7 mouse cellular contexts compared by ENCODE assay signal in the genomic region with DNA sequence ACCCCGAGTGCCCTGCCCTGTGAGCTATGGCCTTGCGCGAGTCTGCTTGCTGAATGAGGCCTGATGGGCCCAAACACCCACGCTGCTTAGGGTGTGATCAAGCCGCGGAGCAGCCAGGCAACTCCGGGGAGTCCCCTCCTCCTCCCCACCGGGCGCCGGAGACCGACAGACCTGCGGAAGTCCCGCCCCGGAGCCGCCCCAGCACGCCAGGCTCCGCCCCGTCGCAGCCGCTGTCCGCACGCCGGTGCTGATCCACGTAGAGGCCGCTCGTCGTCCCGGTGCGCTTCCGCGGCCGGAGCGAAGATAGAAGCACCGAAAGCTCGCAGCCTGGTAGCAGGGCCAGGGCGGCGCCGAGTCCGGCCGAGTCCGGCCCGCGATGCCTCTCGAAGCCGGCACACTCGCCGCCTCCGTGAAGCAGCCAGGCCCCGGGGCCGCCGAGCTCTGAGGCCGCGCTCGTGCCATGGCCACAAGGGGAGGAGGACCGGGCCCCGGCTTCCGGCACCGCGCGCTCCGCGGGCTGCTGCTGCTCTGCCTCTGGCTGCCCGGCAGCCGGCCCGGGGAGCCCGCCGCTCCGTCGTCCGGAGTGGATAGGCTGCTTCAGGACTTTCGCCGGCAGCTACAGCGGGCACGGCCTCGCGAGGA. TPM values are rescaled to one million over a fixed set of nuclear protein-coding genes. Genes with fewer than 3 reads are reported as not detected.
A peak's percentile ranks its signal among the peaks of the same experiment; 100 is the strongest.
DNase-seq lines count a peak whose midpoint lies in the region; ATAC-seq lines count a peak whose summit lies in the region.

A gene (plus strand): TSS at position 209 of the 642 bp plus-strand sequence.

- H3K36me3 ChIP-seq in embryonic facial prominence, embryonic 11.5 days (replicated peaks; ENCODE audit: control insufficient read depth, insufficient read depth, low read depth, low read length), result no peaks in the 10 kb centered on the region
- H3K36me3 ChIP-seq in limb, embryonic 11.5 days (ENCODE audit: control insufficient read depth, insufficient read depth, low read length), result no peaks in the 10 kb centered on the region
- H3K36me3 ChIP-seq in midbrain, embryonic 14.5 days (ENCODE audit: control insufficient read depth, insufficient read depth, low read length), result no peaks in the 10 kb centered on the region

- ATAC-seq in embryonic facial prominence, embryonic 11.5 days (replicated peaks; ENCODE audit: insufficient number of reproducible peaks, low FRiP score, low TSS enrichment, low read depth), result peak; percentile 96
- peak; percentile 98 for ATAC-seq in granulocyte monocyte progenitor cell, adult 5-6 weeks (replicated peaks; ENCODE audit: poor library complexity, severe bottlenecking)
- peak; percentile 97 for ATAC-seq in limb, embryonic 11.5 days (ENCODE audit: insufficient number of reproducible peaks, low FRiP score, low TSS enrichment, low read depth)
- ATAC-seq in midbrain, embryonic 14.5 days (ENCODE audit: low FRiP score, low TSS enrichment), result peak; percentile 95

- H3K27ac ChIP-seq in embryonic facial prominence, embryonic 11.5 days (replicated peaks; ENCODE audit: low read depth, low read length), result no peak within 1 kb of the TSS
- H3K27ac ChIP-seq in limb, embryonic 11.5 days (replicated peaks; ENCODE audit: low read depth, low read length), result no peak within 1 kb of the TSS
- peak within 1 kb of the TSS; percentile 91 for H3K27ac ChIP-seq in midbrain, embryonic 14.5 days (replicated peaks; ENCODE audit: low read depth, low read length)

- peak; percentile 96 for DNase-seq in adrenal gland, postnatal 14 days
- peak; percentile 93 for DNase-seq in embryonic facial prominence, embryonic 11.5 days (ENCODE audit: low spot score)
- peak; percentile 95 for DNase-seq in kidney, adult 18-20 months
- DNase-seq in limb, embryonic 11.5 days (ENCODE audit: low spot score), result peak; percentile 97
- DNase-seq in midbrain, embryonic 14.5 days, result peak; percentile 93
- DNase-seq in spleen, adult 18-20 months, result peak; percentile 85 to 96

- peak within 1 kb of the TSS; percentile 100 for H3K4me2 ChIP-seq in embryonic facial prominence, embryonic 11.5 days (ENCODE audit: low read depth, low read length)
- peak within 1 kb of the TSS; percentile 95 for H3K4me2 ChIP-seq in limb, embryonic 11.5 days (ENCODE audit: low read depth, severe bottlenecking)
- H3K4me2 ChIP-seq in midbrain, embryonic 14.5 days (ENCODE audit: low read length), result peak within 1 kb of the TSS; percentile 98

- H3K9me3 ChIP-seq in embryonic facial prominence, embryonic 11.5 days (replicated peaks; ENCODE audit: control insufficient read depth, low read length), result no peaks in the 10 kb centered on the region
- no peaks in the 10 kb centered on the region for H3K9me3 ChIP-seq in limb, embryonic 11.5 days (ENCODE audit: control insufficient read depth, low read length)
- H3K9me3 ChIP-seq in midbrain, embryonic 14.5 days (ENCODE audit: control insufficient read depth, low read length), result no peaks in the 10 kb centered on the region

- H3K4me1 ChIP-seq in embryonic facial prominence, embryonic 11.5 days (ENCODE audit: control insufficient read depth, insufficient read depth, low read length), result no peaks in the 10 kb centered on the region
- H3K4me1 ChIP-seq in limb, embryonic 11.5 days (ENCODE audit: control insufficient read depth, insufficient read depth, low read length), result peaks cover 3% of the 10 kb centered on the region
- H3K4me1 ChIP-seq in midbrain, embryonic 14.5 days (ENCODE audit: control insufficient read depth, insufficient read depth, low read length), result peaks cover 25% of the 10 kb centered on the region

- H3K4me3 ChIP-seq in embryonic facial prominence, embryonic 11.5 days (ENCODE audit: low read depth, low read length), result peak within 1 kb of the TSS; percentile 65
- peak within 1 kb of the TSS; percentile 61 for H3K4me3 ChIP-seq in limb, embryonic 11.5 days (ENCODE audit: low read depth, low read length)
- H3K4me3 ChIP-seq in midbrain, embryonic 14.5 days (replicated peaks; ENCODE audit: low read depth, low read length), result peak within 1 kb of the TSS; percentile 87

- H3K9ac ChIP-seq in embryonic facial prominence, embryonic 11.5 days (replicated peaks; ENCODE audit: low read length), result peak within 1 kb of the TSS; percentile 62
- peak within 1 kb of the TSS; percentile 58 for H3K9ac ChIP-seq in limb, embryonic 11.5 days (ENCODE audit: low read length)
- peak within 1 kb of the TSS; percentile 90 for H3K9ac ChIP-seq in midbrain, embryonic 14.5 days (replicated peaks; ENCODE audit: low read length)

- peaks cover 9% of the 10 kb centered on the region; the same call in 1 of the 2 replicates for H3K27me3 ChIP-seq in embryonic facial prominence, embryonic 11.5 days (ENCODE audit: control insufficient read depth, insufficient read depth, low read length)
- H3K27me3 ChIP-seq in limb, embryonic 11.5 days (ENCODE audit: control insufficient read depth, insufficient read depth, low read length), result peaks cover 18% of the 10 kb centered on the region
- H3K27me3 ChIP-seq in midbrain, embryonic 14.5 days (ENCODE audit: control insufficient read depth, insufficient read depth, low read length), result no peaks in the 10 kb centered on the region

- under 1% methylated on average over 71 of the region's 76 CpGs for WGBS in embryonic facial prominence, embryonic 11.5 days
- 0% methylated on average over 70 of the region's 76 CpGs for WGBS in limb, embryonic 11.5 days
- WGBS in midbrain, embryonic 14.5 days, result under 1% methylated on average over 76 of the region's 76 CpGs

RNA-seq across cellular contexts. Expression of the gene that starts here (rescaled TPM):
- total RNA-seq in adrenal gland, postnatal 14 days (2021), result 14.8 and 15.2 TPM in 2 replicates
- 6.1 and 7.5 TPM in 2 replicates for polyA plus RNA-seq in embryonic facial prominence, embryonic 11.5 days (2014; fragmentation: Nextera tagmentation; extraction: Ambion mirVana)
- 0.45 and 1.2 TPM in 2 replicates for total RNA-seq in granulocyte monocyte progenitor cell, adult 5-6 weeks (2014; fragmentation: Nextera tagmentation)
- total RNA-seq in granulocyte monocyte progenitor cell, adult 5-6 weeks (2017), result 0.57 and 0.82 TPM in 2 replicates
- polyA plus RNA-seq in limb, embryonic 11.5 days (2014; fragmentation: Nextera tagmentation; extraction: Ambion mirVana), result 0.88 and 1.1 TPM in 2 replicates
- polyA plus RNA-seq in midbrain, embryonic 14.5 days (2014; fragmentation: Nextera tagmentation; extraction: Ambion mirVana), result 30.9 and 36.6 TPM in 2 replicates
